Comparison of ENCODE assay signal across 12 mouse cellular contexts in the genomic region with DNA sequence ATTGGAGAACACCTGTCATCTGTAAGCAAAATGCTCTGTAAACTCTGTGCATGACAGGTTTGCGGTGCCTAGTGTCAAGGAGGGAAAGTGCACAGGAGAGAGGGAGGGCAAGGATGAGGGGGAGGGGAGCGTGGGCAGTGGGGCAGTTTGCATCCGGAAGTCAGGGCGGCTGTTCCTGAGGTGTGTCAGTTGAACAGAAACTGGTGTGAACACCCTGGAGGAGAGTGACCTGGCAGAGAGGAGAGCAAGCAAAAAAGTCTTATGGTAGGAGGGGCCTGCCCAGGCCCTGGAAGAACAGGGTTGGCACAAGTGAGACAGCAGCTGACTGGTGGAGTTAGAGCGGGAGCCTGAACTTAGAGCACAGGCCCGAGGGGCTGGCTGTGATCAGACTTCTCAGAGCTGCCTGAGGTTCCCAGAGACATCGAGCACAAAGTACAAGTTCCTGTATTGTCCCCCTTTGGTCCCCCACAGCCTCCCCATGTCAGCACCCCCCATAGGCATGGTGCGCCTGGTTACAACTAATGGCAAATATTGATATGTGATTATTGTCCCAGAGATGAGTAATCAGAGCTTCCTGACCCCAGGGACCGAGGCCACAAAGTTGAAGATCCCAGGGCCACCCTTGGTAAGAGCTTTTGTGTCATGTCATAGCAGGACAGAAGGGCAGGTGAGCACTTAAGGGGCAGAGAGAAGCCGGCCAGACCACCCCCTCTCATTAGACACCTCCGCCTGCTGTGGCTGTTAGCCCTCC. TPM values are rescaled to one million over a fixed set of nuclear protein-coding genes. Genes with fewer than 3 reads are reported as not detected.
DNase-seq lines count a peak whose midpoint lies in the region; ATAC-seq and TF ChIP-seq lines count a peak whose summit lies in the region.
"Had no signal": no experiment of that assay in that cellular context is flagged by ENCODE, and none has a peak within 500 bp of the region (broad histone marks: within the 10 kb centered on the region; RNA-seq: fewer than 3 reads in every experiment).

No protein-coding gene starts in this region.

- no peak for TF ChIP-seq CTCF in lung, postnatal 0 days (IDR thresholded peaks at IDR 0.05)
- TF ChIP-seq CTCF in stomach, postnatal 0 days (IDR thresholded peaks at IDR 0.05; ENCODE audit: low read depth), result no peak
- no peak for TF ChIP-seq CTCF in cerebellum, adult 2 months (IDR thresholded peaks at IDR 0.05; ENCODE audit: borderline replicate concordance, insufficient read depth, low read depth, low read length)

- no peaks in the 10 kb centered on the region for H3K4me1 ChIP-seq in lung, postnatal 0 days (ENCODE audit: insufficient read depth, low read depth, low read length)
- peaks cover 39% of the 10 kb centered on the region for H3K4me1 ChIP-seq in heart, embryonic 16.5 days (ENCODE audit: control insufficient read depth, insufficient read depth, low read length)
- peaks cover 20% of the 10 kb centered on the region for H3K4me1 ChIP-seq in kidney, embryonic 15.5 days
- H3K4me1 ChIP-seq in stomach, postnatal 0 days (replicated peaks; ENCODE audit: control insufficient read depth, insufficient read depth), result no peaks in the 10 kb centered on the region
- H3K4me1 ChIP-seq in cerebellum, adult 2 months (ENCODE audit: control insufficient read depth, insufficient read depth, low read length), result peaks cover 6% of the 10 kb centered on the region

- H3K9ac ChIP-seq in lung, postnatal 0 days (replicated peaks; ENCODE audit: low read depth), result no peak overlapping the region
- peak overlapping the region; percentile 21 for H3K9ac ChIP-seq in heart, embryonic 16.5 days (ENCODE audit: low read length)
- H3K9ac ChIP-seq in kidney, embryonic 15.5 days, result no peak overlapping the region
- no peak overlapping the region for H3K9ac ChIP-seq in stomach, postnatal 0 days (ENCODE audit: low read length)
- H3K9ac ChIP-seq: hindbrain, embryonic 15.5 days; limb, embryonic 12.5 days; lung, embryonic 14.5 days had no signal

- 64% methylated on average over 11 of the region's 11 CpGs for WGBS in lung, postnatal 0 days
- 39% methylated on average over 11 of the region's 11 CpGs for WGBS in heart, embryonic 16.5 days
- 51% methylated on average over 11 of the region's 11 CpGs for WGBS in kidney, embryonic 15.5 days
- WGBS in stomach, postnatal 0 days, result 56% methylated on average over 11 of the region's 11 CpGs
- WGBS in cerebellum, adult 2 months, result 73% methylated on average over 11 of the region's 11 CpGs

- H3K4me2 ChIP-seq in lung, postnatal 0 days (replicated peaks; ENCODE audit: low read depth, low read length), result no peak overlapping the region
- H3K4me2 ChIP-seq in heart, embryonic 16.5 days (ENCODE audit: low read depth, low read length), result no peak overlapping the region
- H3K4me2 ChIP-seq in kidney, embryonic 15.5 days, result no peak overlapping the region
- no peak overlapping the region for H3K4me2 ChIP-seq in stomach, postnatal 0 days (replicated peaks; ENCODE audit: low read depth)
- H3K4me2 ChIP-seq: hindbrain, embryonic 15.5 days; limb, embryonic 12.5 days; lung, embryonic 14.5 days had no signal

- no peaks in the 10 kb centered on the region for H3K36me3 ChIP-seq in lung, postnatal 0 days (ENCODE audit: insufficient read depth, low read length)
- no peaks in the 10 kb centered on the region for H3K36me3 ChIP-seq in heart, embryonic 16.5 days (ENCODE audit: control insufficient read depth, insufficient read depth)
- no peaks in the 10 kb centered on the region for H3K36me3 ChIP-seq in kidney, embryonic 15.5 days
- no peaks in the 10 kb centered on the region for H3K36me3 ChIP-seq in stomach, postnatal 0 days (ENCODE audit: control insufficient read depth, insufficient read depth, low read length)
- H3K36me3 ChIP-seq: hindbrain, embryonic 15.5 days; limb, embryonic 12.5 days had no signal

- 0 out of 2 replicates have a peak, but pooled peaks have one; percentile 26 for ATAC-seq in lung, postnatal 0 days
- peak; percentile 37; the same call in 1 of the 2 replicates for ATAC-seq in heart, embryonic 16.5 days (replicated peaks; ENCODE audit: extremely low read depth, insufficient read depth, low FRiP score)
- ATAC-seq in kidney, embryonic 15.5 days (replicated peaks; ENCODE audit: low FRiP score), result peak; percentile 34; the same call in 1 of the 2 replicates
- peak; percentile 38; the same call in 1 of the 2 replicates for ATAC-seq in stomach, postnatal 0 days (ENCODE audit: low FRiP score, low TSS enrichment)
- no peak for ATAC-seq in CD4-positive, CD25-positive, alpha-beta regulatory T cell, adult 4 months
- ATAC-seq: Patski had no signal

- H3K27ac ChIP-seq in lung, postnatal 0 days (ENCODE audit: low read length), result peak overlapping the region; percentile 20; the same call in 1 of the 2 replicates
- peak overlapping the region; percentile 87 for H3K27ac ChIP-seq in heart, embryonic 16.5 days (ENCODE audit: low read length)
- H3K27ac ChIP-seq in kidney, embryonic 15.5 days, result no peak overlapping the region
- H3K27ac ChIP-seq in stomach, postnatal 0 days (replicated peaks), result no peak overlapping the region
- no peak overlapping the region for H3K27ac ChIP-seq in cerebellum, adult 2 months (ENCODE audit: insufficient read depth, low read length)
- H3K27ac ChIP-seq: hindbrain, embryonic 15.5 days; limb, embryonic 12.5 days had no signal

- no peaks in the 10 kb centered on the region for H3K27me3 ChIP-seq in lung, postnatal 0 days (replicated peaks; ENCODE audit: insufficient read depth, low read length)
- no peaks in the 10 kb centered on the region for H3K27me3 ChIP-seq in heart, embryonic 16.5 days (ENCODE audit: control insufficient read depth, insufficient read depth, low read length)
- no peaks in the 10 kb centered on the region for H3K27me3 ChIP-seq in kidney, embryonic 15.5 days
- H3K27me3 ChIP-seq in stomach, postnatal 0 days (ENCODE audit: control insufficient read depth, insufficient read depth, low read length), result no peaks in the 10 kb centered on the region
- no peaks in the 10 kb centered on the region for H3K27me3 ChIP-seq in cerebellum, adult 2 months (ENCODE audit: control insufficient read depth, insufficient read depth, low read length)
- H3K27me3 ChIP-seq: hindbrain, embryonic 15.5 days; limb, embryonic 12.5 days; Patski had no signal

- no peaks in the 10 kb centered on the region for H3K9me3 ChIP-seq in lung, postnatal 0 days (ENCODE audit: low read length)
- no peaks in the 10 kb centered on the region for H3K9me3 ChIP-seq in heart, embryonic 16.5 days (replicated peaks; ENCODE audit: control insufficient read depth, low read length)
- H3K9me3 ChIP-seq in kidney, embryonic 15.5 days (replicated peaks), result no peaks in the 10 kb centered on the region
- H3K9me3 ChIP-seq in stomach, postnatal 0 days (ENCODE audit: control insufficient read depth, low read length), result no peaks in the 10 kb centered on the region
- H3K9me3 ChIP-seq: hindbrain, embryonic 15.5 days; limb, embryonic 12.5 days had no signal

- DNase-seq in lung, postnatal 0 days (ENCODE audit: low spot score), result peak; percentile 33
- no peak for DNase-seq in lung, postnatal 14 days
- no peak for DNase-seq in stomach, postnatal 0 days (ENCODE audit: low spot score)
- no peak for DNase-seq in cerebellum, adult 2 months
- DNase-seq: cerebellum, adult 8-10 months; lung, embryonic 14.5 days had no signal

- no peak for TF ChIP-seq EP300 in lung, postnatal 0 days (IDR thresholded peaks at IDR 0.05)
- no peak for TF ChIP-seq EP300 in stomach, postnatal 0 days (optimal IDR thresholded peaks at IDR 0.05)

- H3K4me3 ChIP-seq in lung, postnatal 0 days (ENCODE audit: low read depth, low read length), result no peak overlapping the region
- H3K4me3 ChIP-seq in heart, embryonic 16.5 days (ENCODE audit: low read length), result no peak overlapping the region
- no peak overlapping the region for H3K4me3 ChIP-seq in kidney, embryonic 15.5 days (replicated peaks)
- no peak overlapping the region for H3K4me3 ChIP-seq in stomach, postnatal 0 days (ENCODE audit: low read depth, low read length)
- no peak overlapping the region for H3K4me3 ChIP-seq in cerebellum, adult 2 months (replicated peaks; ENCODE audit: insufficient read depth, low read depth, low read length)
- H3K4me3 ChIP-seq: hindbrain, embryonic 15.5 days; limb, embryonic 12.5 days had no signal

- TF ChIP-seq POLR2A in cerebellum, adult 2 months (IDR thresholded peaks at IDR 0.05; ENCODE audit: borderline replicate concordance, insufficient read depth, low read length), result no peak

RNA-seq across cellular contexts. Expression of gene Arhgef7, which starts 19.5 kb away (rescaled TPM):
- 31.6 and 33.2 TPM in 2 replicates for polyA plus RNA-seq in lung, postnatal 0 days (2015; fragmentation: Nextera tagmentation; extraction: Ambion mirVana)
- polyA plus RNA-seq in heart, embryonic 16.5 days (2015; fragmentation: Nextera tagmentation; extraction: Ambion mirVana), result 54.1 and 59.6 TPM in 2 replicates
- 38.6 and 40.1 TPM in 2 replicates for polyA plus RNA-seq in kidney, embryonic 15.5 days (2015; fragmentation: Nextera tagmentation; extraction: Ambion mirVana)
- polyA plus RNA-seq in stomach, postnatal 0 days (2015; fragmentation: Nextera tagmentation; extraction: Ambion mirVana), result 12.6 and 13.7 TPM in 2 replicates
- polyA plus RNA-seq in CD4-positive, CD25-positive, alpha-beta regulatory T cell, adult 4 months (2017; shearing (Covaris generic)), result 10 to 100 TPM; 33.2 to 42.6 TPM
- polyA plus RNA-seq in cerebellum, adult 2 months (2012; rRNA removed), result 134 and 151 TPM in 2 replicates

RNA-seq across cellular contexts. Expression of gene 1700016D06Rik, which starts 46.2 kb away (rescaled TPM):
- not detected in 2 replicates for polyA plus RNA-seq in lung, postnatal 0 days (2015; fragmentation: Nextera tagmentation; extraction: Ambion mirVana)
- polyA plus RNA-seq in heart, embryonic 16.5 days (2015; fragmentation: Nextera tagmentation; extraction: Ambion mirVana), result not detected in 2 replicates
- polyA plus RNA-seq in kidney, embryonic 15.5 days (2015; fragmentation: Nextera tagmentation; extraction: Ambion mirVana), result not detected in 2 replicates
- not detected in 2 replicates for polyA plus RNA-seq in stomach, postnatal 0 days (2015; fragmentation: Nextera tagmentation; extraction: Ambion mirVana)
- polyA plus RNA-seq in CD4-positive, CD25-positive, alpha-beta regulatory T cell, adult 4 months (2017; shearing (Covaris generic)), result under 1 TPM; 0.51 to 0.54 TPM
- not detected in 2 replicates for polyA plus RNA-seq in cerebellum, adult 2 months (2012; rRNA removed)
- polyA plus RNA-seq: hindbrain, embryonic 15.5 days; limb, embryonic 12.5 days; lung, embryonic 14.5 days; Patski had no signal

Comparison
In these comparisons a context has a peak if more than half of its experiments do, and no peak if none do; other contexts are left out.
1. H3K27ac ChIP-seq: peak in lung, postnatal 0 days (single experiment) and heart, embryonic 16.5 days (single experiment); none in kidney, embryonic 15.5 days (single experiment), stomach, postnatal 0 days (single experiment) and cerebellum, adult 2 months (single experiment).